Mouse (Mus musculus): ENCODE data around the gene Dnaaf5.
A peak's percentile ranks its signal among the peaks of the same experiment; 100 is the strongest.

Gene Dnaaf5

DNA sequence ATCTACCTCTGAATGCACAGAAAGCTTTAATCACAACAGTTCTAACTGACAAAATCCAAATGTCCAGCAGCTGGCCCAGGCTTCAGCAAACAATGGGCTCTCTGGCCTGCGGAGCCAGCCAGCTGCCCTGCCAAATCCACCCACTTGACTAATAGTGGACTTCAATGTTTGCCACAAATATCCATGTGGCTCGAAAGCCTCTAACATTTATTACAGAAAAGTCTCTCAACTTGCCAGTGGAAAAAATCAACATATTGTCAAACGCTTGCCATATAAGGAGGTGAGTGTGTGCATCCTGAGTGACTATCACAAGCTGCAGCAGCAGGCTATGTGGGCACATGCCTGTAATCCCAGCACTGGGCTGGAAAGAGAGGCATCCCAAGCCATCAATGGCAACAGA, 48.8 kb downstream of the Dnaaf5 start:
- DNase-seq (ENCODE audit: low spot score) = no peak

DNA sequence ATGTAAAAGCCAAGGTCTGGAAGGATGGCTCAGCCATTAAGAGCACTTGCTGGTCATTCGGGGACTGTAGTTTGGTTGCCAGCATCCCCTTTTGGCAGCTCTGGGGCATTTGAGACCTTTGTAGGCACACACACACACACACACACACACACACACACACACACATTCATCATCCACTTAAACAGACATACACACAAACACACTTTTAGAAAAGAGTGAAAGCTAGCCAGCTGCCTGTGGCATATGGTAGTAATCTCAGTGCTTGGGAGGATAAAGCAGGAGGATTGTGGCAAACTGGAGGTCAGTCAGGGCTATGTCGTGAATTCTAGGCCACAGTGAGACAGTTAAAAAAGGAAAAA, 49.6 kb downstream of the Dnaaf5 start:
- no peak for DNase-seq (ENCODE audit: low spot score)

DNA sequence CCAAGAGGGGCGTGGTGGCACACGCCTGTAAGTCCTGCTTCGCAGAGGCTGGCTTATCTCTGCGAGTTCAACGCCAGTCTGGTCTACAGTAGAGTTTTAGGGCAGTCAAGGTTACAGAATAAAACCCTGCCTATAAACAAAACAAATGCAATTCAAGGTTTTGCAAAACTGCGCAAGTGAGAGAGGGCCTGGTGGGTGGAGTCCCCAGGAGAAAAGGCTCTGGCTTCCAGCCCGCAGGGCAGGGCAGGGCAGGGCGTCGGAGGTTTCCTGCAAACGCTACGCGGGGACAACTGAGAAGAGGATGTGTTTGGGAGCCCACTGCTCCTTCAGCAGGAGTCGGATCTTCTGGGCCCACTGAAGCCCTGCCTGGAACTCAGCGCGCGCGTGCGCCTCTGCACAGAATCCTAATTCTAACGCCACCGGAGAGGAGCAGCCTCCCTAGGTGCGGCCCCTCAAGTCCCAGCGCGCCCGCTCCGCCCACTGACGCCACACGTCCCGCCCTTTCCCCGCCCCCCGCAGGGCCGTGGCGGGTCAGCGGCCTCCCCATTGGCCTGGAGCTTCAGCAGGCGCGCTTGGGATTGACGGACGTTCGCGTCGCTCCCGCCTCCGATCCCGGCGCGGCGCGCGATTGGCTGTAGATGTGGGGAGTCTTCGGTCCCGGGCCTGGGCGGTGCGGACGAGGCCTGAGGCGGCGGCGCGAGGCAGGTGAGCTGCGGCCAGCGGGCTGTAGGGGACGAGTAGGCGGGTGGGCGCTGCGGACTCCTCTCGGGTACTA, 50.2 kb downstream of the Dnaaf5 start, which contains the start of gene Sun1:
TSS of gene Sun1 (plus strand) at position 643 of the 775 bp plus-strand sequence.
- DNase-seq (ENCODE audit: low spot score) = peak; percentile 99

DNA sequence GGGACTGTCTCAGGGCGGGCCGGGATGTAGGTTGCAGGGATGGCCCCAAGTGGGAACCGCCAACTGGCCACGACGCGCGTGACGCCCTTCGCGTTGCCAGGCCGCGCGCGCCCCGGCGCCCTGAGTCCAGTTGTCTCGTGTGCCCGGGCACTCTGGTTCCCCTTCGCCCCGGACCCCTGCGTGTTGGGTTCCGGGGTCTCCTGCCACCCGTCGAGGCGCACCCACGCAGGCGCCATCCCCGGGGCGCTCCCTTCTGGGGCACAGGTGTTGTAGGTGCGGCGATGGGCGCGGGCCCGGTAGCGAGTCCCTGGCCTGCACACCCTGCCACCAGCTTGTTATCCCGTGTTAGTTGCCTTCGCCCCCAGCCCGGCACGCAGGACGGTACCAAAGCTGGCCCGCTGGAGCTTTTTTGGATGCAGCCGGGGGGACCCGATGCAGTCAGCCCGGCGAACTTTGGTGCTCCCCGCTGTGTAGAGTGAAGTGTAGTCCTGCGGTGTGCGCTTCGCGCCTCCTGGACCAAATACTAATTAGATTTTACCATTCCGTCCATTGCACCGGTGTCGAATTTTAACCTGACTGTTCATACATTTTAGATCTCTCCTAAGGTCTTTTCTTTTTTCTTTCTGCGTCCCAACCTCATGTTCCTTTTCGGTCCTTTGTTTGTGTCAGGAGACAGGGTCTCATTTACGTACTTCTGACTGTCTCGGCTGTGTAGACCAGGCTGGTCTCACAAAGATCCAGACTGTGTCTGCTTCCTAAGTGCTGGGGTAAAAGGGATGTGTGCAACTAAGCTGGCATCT, 50.9 kb downstream of the Dnaaf5 start:
- DNase-seq (ENCODE audit: low spot score) = no peak

DNA sequence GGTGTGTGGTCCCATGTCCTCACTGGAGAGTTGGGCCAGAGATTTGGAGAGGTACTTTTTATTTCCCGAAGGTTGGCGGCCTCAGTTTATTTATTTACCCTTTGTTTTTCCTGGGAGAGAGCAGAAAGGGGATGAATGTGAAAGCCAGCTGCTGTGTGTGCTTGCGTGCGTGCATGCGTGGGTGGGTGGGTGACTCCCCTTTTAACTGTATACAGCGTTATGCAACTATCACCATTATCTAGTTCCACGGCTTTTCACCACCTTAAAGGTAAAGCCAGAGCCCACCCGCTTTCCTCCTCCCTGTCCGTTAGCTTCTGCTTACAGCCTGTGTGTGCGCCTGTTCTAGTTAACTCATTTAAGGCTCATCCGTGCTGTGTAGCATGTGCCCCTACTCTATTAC, 52.1 kb downstream of the Dnaaf5 start:
- DNase-seq (ENCODE audit: low spot score) = no peak

DNA sequence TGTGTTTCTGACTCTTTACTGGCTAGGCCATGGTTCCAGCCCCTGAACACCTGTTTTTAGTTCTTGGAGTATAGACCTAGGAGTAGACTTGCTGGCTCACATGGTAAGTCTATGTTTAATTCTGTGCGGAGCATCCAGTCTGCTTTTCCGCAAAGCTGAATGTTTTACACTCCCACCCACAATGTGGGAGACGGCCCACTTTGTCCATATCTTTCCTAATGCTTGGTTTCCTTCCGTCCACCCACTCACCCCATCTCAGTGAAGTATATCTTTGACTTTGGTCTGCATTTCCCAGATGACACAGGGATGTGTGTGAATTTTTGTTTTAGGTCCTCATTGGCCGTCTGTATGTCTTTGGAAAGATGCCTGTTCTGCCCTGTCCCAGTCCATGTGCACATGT, 53.3 kb downstream of the Dnaaf5 start:
- no peak for DNase-seq (ENCODE audit: low spot score)

DNA sequence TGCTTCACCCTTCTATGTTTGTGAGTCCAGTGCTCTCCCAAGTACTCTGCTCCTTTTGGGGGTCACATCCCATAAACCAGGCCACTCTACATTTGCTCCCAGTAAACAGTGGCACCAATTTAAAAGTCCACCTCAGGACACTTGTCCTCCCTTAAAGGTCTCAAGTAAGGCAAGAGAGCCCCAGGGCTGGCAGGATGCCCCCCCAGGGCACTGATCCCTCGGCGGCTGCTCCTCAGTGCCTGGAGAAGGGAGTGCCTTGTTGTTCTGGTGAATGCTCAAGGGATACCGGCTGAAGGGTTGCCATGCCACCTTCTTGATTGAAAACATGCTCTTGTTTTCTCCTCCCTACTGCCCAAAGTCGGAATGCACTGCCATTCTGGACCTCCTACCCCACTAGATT, 56.1 kb downstream of the Dnaaf5 start:
- DNase-seq (ENCODE audit: low spot score) = no peak

DNA sequence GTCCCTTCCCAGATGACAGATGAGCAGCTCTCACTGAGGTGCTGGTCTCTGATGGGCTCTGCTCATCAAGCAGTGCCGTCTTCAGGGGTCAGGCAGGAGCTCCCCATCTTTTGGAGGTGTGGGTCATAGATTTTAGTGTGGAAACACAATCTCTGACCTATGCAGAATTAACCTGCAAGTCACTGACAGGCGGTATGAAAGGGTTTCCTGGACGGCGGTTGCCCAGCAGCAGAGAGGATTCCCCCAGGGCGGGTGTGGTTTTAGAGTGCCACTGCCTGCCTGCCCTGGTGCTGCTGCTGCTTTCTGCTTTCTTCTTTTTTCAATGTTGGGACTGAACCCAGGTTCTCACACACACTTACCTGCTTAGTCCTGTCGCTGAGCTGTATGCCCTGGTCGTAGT, 56.5 kb downstream of the Dnaaf5 start:
- DNase-seq (ENCODE audit: low spot score) = no peak

DNA sequence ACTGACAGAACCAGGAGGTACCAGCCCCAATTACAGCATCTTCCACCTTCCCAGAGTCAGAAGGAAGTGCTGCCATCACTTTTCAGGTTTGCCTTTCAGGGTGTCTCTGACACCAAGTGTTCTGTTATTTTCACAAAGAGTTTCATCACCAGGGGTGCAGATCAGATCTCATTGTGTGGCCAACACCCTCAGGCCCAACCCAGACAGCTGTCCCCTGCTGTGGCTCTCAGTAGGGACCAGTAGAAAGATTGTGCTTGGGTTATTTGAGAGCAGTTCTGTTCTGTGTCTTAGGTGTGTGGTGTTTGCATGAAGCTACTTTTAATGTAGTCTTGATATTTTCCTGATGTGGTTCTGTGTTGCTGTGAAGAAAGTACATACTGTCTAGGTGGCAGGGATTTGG, 58.2 kb downstream of the Dnaaf5 start:
- DNase-seq (ENCODE audit: low spot score) = no peak

DNA sequence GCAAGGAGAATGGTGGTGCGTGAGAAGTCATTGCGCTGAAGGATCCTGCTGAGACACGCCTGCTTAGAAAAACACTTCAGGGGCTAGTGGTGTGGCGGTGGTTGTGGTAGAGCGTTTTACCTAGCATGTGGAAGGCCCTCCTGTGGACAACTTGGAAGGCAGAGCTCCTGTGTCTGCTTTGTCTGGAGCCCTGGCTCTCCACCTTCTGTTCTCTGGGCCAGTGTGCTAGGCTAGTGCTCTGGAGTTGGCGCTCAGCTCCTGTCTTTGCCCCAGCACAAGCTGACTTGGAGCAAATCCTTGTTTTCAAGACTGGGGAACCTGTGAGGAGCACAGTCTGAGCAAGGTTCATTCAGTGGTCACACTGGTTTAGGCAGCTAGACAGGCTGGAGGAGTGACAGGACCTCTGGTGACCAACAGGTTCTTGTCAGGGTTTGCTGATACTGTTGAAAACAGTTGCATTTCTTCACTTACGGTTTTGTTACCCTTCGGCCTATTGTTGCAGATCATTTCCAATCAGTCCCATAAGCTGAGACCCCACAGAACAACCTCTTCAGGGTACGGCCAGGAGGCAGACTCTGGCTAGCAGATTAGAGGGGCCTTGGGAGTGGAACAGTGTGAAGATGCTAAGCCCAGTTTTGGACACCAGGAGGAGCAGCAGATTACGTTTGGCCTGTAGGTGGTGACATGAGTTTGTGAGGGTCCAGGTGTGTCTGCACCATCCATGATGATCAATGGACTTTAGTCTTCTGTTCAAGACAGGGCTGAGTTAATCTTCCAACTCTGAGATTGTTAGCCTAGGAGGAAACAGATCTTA, 59.1 kb downstream of the Dnaaf5 start:
- DNase-seq (ENCODE audit: low spot score) = no peak

DNA sequence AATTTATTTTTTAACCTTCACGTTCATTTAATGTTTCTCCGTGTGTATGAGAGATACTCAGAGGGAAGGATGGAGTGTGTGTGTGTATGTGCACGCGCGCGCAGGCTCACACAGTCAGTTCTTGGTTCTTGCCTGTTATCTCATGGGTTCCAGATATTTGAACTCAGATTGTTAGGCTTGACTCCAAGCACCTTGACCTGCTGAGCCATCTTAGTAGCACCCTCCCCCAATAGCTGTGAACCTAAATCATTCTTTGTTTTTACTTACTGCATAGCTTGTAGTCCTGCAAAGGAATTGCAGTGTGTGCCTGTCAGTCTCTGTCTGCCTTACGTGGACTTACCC, 59.6 kb downstream of the Dnaaf5 start:
- no peak for DNase-seq (ENCODE audit: low spot score)

DNA sequence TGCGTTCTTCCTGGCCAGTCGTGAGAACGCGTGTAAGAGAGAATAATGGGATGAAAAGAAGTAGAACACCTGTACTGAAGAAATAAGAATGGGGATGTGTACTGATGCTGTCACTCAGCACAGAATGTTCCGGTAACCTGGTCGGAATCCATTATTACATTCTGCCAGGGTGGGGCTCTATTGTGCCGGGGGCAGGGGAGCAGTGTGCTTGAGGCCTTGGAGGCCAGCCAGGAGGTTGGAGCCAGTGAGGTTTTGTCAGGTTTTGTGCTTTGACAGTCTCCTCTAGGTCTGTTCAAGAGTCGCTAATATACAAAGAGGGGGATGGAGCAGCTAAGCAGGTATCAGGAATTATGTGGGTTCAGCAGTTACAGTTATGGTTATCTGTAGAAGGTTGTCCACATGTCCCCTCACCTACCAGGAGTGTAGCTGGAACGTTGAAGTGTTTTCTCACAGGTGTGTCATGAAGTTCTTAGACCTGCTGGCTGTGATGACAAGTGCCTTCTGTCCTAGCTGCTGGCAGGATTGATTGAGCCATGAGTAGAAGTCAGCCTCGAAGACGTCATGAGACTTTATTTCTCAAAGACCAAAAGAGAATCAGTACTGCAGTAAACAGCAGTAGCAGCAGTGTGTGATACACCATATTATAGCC, 61.8 kb downstream of the Dnaaf5 start:
- DNase-seq (ENCODE audit: low spot score) = no peak

DNA sequence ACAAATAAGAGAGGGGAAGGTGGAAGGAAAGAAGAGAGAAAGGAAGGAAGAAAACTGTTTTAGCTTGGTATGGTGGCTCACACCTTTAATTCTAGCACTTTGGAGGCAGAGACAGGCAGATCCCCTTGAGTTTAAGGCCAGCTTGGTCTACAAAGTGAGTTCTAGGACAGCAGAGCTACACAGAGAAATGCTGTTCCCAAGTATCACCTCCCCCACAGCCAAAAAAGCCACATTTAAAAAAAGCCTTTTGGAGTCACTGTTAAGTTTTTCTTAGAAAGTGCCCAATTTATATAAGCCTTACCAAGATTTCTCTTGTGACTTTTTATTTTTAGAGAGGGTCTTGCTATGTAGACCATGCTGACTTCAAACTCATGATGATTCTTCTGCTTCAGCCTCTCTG, 64.3 kb downstream of the Dnaaf5 start:
- DNase-seq (ENCODE audit: low spot score) = no peak

DNA sequence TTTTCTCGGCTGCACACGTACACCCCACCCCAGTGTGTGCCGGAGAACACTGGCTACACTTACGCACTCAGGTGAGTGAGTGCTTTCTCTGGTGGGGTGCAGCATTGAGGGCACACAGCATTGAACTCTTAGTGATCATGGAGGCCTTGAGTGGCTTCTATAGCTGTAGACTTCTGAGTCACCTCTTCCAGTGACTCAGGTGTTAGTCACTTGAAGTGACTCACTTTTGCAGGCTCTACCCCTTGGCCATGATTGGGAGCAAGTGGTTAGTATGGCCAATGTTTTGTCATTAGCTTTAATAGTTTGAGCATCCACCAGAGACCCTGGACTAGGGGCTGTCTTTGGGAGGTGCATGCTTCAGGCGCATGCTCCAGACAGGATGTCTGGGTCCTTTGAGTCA, 65.2 kb downstream of the Dnaaf5 start:
- no peak for DNase-seq (ENCODE audit: low spot score)

DNA sequence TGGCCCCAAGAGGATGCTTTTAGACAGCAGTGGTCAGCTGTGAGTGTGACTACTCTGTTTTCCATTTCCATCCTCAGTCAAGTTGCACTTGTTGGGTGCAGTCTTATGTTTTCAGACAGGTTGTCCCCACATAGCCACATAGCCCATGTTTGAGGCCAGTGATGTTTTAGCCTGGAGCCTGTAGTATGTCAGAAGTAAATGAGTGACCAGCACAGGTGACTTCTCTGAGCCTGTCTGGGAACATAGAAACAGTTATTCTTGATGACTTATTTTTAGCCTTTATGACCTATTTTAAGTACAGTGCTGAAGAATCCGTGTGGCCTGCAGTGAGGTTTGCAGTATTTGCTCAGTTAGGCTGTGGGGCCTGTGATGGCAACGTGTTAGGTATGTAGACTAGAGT, 66.1 kb downstream of the Dnaaf5 start:
- no peak for DNase-seq (ENCODE audit: low spot score)

DNA sequence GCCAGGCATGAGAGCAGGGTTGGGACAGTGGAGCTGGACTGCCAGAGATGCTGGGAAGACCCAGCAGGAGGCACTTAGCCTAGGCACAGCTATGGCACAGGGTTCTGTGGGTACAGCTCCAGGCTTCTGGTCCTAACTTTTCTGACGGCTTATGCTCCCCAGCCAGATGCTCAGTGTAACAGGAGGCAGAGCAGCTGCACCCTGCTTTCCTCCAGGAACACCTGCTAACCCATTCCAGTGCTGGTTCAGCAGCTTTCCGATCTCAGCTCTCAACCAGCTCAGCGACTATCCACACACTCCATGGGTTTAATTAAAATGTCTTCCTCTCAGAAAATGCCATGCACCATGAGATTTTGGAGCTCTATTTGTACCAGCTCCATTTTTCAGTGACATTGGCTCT, 66.8 kb downstream of the Dnaaf5 start:
- no peak for DNase-seq (ENCODE audit: low spot score)

DNA sequence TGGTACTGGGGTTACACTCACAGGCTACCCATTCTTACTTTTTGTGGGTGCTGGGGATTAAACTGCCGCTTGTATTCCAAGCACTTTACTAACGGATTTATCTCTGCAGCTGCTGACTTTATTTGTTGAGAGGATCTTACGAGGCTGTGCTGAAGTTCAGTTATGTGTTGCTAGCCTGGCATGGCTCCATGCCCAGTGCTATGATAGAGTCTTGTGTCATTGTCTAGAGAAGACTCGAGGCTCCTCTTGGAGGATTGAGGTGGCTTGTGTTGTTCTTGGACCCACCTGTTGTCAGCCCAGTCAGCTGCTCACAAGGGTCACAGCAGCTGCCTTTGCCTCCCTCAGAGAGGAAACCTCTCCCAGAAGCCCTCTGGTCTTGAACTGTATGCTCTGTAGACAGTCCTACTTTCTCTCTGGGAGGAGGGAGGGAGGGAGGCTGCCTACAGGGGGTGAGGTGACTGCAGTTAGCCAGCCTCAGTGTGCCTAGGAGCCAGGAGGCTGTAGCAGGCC, 70.0 kb downstream of the Dnaaf5 start:
- no peak for DNase-seq (ENCODE audit: low spot score)

DNA sequence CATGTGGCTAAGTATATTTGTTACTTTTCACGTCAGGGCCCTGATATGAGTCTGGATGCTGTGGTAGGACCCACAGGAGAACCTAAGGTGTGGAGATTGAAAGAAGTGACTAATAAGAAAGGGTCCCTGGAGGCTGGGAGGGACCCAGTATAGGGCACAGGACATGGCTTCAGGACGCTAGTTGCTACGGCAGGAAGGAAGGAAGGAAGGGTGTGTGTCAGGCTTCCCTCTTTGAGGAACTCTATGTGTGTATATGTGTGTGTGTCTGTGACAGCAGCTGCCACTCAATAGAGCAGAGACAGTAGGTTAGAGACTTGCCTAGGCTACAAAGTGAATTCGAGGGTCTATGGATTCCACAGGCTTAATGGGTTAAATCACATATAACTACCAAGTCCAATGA, 70.6 kb downstream of the Dnaaf5 start:
- no peak for DNase-seq (ENCODE audit: low spot score)

DNA sequence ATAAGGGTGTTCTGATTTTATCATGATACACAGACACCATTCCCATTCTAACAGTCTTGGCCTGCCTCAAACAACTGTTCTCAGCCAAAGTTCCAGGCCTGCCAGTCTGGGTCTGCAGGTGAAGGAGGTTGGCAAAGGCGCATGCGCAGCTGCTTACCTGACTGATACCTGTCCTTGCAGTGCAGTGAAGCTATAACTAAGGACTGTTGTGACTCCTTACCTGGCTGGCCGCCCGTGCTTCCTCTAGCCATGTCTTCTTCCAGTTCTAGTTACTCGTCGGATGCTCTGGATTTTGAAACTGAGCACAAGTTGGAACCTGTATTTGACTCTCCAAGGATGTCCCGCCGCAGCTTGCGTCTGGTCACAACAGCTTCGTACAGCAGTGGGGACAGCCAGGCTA, 73.3 kb downstream of the Dnaaf5 start:
- DNase-seq (ENCODE audit: low spot score) = no peak

DNA sequence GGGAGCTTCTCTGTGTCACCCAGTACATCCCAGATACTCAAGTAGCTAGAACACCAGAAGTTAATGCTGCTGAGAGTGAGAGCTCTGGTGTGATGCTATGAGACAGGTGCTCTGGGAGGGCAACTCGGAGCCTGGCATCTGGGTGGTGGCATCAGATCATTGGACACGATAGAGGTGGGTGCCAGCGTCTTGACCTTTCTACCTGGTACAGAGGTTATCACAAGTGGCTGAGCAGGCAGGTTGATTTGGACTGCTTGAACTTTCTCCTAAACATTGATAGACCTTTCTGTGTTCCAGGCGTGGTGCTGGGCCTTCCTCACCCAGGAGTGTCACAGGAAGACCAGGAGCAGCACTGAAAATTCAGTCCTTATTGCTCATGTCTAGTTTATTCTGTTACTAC, 77.2 kb downstream of the Dnaaf5 start:
- no peak for DNase-seq (ENCODE audit: low spot score)

DNA sequence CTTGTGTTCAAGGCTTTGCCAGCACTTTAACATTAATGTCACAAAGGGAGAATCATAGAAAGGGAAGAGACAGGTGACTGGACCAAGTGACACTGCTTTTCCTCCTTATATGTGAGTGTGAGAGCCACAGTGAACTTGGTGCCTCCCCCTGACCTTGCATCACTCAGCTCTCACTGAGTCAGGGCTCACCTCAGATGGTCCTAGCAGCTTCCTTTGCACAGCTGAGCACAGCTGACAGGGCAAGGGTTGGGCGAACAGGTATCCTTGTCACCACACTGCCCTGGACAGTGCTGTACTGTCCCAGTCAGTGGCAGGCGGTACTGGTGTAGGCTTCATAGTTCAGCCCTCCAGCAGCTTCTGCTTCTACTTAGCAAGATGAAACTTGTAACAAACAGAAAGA, 77.6 kb downstream of the Dnaaf5 start:
- no peak for DNase-seq (ENCODE audit: low spot score)

DNA sequence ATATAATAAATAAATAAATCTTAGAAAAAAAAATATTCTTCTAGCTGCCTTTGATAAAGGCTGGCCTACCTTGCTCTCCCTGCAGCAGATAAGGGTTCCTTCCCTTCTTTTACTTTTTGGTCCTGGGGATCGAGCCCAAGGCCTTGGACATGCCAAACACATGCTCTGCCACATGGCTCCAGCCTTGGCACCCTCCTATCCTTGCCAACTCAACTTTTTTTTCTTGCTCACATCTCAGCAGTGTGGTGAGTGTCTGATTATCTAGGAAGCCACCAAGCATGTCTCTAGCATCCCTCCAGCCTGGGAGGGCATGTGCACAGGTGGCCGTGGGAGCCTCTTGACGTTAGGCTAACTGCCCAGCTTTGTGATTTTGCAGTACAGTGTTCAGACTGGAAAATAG, 78.3 kb downstream of the Dnaaf5 start:
- no peak for DNase-seq (ENCODE audit: low spot score)

Measured in ovary, postnatal 14 days (tissue).